Mouse (Mus musculus): ENCODE measurements around the gene Cd48.
"Not testable (repeated sequence)": the region's sequence is repeated elsewhere in the genome, so short reads cannot be mapped to it uniquely, and the experiment has no call there.

Gene Cd48

DNA sequence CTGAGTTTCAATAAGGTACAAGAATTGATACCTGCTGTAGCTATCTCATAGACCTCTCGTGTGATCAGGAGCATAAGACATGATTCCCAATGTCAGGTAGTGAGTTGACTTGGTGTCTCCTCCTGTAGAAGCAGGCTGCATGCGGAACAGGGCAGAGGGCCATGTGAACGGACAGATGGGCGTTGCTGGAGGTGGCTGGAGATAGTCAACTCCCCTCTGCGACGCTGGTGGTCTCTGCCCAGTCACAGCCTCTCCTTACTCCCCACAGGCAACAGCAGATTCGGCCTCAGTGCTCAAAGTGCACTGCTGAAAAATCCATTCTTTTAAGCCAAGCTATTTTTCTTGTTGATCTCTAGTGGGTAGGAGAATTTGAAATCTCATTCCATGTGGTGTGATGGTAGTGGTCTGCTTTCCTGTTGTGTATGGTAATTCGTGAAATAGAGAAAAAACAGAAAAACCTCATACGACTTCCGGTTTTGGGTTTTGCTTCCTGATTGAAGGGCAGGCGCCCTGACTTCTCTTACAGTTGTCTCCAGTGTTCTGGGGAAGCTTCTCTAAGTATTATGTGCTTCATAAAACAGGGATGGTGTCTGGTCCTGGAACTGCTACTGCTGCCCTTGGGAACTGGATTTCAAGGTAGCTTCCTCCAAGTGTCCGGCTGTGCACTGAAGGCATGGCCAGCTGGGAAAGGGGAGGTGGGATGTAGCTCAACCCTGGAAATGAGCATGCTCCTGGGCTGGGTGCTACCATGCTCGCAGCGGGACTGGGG lies at the start of gene Cd48:
Cd48 (plus strand) TSS at position 479 of the 769 bp plus-strand sequence.
- no peak for DNase-seq (ENCODE audit: low spot score)

- DNase-seq (ENCODE audit: low spot score) = no peak
Measured at GRCm38 (mm10) chr1:171635696-171636095, 46.1 kb upstream of the Cd48 start.

DNA sequence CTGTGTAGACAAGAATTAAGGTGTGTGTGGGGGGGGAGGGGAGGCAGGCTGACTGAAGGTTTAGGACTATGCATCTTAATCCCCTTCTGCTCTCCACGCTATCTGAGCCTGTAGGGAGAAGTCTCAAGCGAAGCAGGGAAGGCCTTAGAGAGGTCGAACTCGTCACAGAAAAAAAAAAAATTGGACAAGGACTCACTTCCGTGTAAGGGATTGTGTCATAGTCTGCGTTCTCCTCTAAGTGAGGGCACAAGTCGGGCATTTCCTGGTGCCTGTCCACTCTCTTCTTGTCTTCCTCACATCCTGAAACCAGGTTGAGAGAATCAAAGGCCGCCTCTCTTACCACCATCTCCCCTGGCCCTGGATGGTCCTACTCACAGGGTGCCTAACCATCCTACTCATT lies 44.7 kb upstream of the Cd48 start:
- DNase-seq (ENCODE audit: low spot score) = no peak

GRCm38 (mm10) chr1:171638686-171639085 lies 43.1 kb upstream of the Cd48 start:
- no peak for DNase-seq (ENCODE audit: low spot score)

- DNase-seq (ENCODE audit: low spot score) = no peak
Measured at GRCm38 (mm10) chr1:171640796-171641195, 41.0 kb upstream of the Cd48 start.

DNA sequence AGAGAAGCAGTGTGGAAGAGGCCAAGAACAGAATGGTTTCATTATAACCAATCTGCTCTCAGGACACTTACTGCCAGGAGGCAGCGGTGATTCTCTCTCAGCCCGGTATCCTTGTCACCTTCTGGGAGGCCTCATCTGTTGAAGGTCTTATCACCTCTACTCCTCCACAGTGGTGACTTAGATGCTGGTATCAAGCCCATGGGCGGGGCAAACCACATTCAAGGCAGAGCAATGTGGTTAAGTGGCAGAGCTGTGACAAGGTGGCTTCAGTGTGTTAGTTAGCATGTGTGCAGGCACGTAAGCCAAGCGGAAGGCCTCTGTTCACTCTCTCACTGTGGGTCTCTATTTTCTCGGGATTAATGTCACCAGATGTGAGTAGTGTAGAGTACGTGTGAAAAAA lies 38.2 kb upstream of the Cd48 start:
- DNase-seq (ENCODE audit: low spot score) = no peak

DNA sequence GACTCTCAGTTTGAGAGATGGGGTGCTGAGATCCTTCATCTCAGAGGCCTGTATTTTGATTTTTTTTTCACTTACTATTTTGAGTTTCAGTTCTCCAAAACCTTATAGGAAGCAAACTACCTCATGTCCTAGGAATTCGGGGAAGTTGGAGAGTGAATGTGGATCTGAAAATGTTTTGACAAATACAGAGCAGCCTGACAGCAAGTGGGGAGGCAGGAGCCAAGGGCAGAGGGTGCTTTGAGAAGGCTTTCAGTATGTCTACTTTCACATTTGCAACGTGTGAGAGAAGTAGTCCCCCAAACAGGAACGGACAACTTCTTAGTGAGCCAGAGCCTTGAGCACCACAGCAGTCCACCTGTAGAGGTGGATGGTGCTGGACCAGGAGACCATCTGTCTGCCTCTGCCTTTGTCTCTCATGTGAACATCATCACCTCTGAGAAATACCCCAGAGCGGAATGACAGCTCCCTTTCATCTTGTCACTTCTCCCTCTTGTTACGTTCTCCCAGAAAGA lies 35.3 kb upstream of the Cd48 start:
- no peak for DNase-seq (ENCODE audit: low spot score)

- DNase-seq (ENCODE audit: low spot score) = no peak
Measured at GRCm38 (mm10) chr1:171647716-171648115, 34.1 kb upstream of the Cd48 start.

GRCm38 (mm10) chr1:171648840-171649239 lies 33.0 kb upstream of the Cd48 start:
- DNase-seq (ENCODE audit: low spot score) = no peak

- DNase-seq (ENCODE audit: low spot score) = no peak
Measured at GRCm38 (mm10) chr1:171652734-171653133, 29.1 kb upstream of the Cd48 start, which contains the start of gene Slamf7. Gene Slamf7 (minus strand): TSS chr1:171653035.

DNA sequence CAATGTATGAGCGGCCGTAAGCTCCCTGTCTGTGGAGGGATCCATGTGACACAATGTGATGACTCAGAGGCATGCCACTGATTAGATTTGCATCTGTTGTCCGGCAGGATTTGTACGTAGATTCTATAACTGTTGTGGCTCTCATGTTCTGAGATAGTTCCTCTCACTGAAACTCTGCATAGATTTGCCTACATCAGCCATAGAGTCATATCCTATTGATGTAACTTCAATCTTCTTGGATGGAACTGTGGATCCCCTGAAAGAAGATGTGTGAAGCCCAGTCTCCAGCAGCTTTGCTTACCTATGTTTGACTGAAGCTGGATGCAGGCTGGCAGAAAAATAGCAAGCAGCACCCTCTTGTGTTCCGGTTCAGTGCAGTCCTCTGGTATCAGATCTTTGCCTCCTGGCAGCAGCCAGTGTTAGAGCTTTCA lies 23.2 kb upstream of the Cd48 start:
- DNase-seq (ENCODE audit: low spot score) = no peak

- DNase-seq (ENCODE audit: low spot score) = no peak
Measured at GRCm38 (mm10) chr1:171660423-171660822, 21.4 kb upstream of the Cd48 start.

DNA sequence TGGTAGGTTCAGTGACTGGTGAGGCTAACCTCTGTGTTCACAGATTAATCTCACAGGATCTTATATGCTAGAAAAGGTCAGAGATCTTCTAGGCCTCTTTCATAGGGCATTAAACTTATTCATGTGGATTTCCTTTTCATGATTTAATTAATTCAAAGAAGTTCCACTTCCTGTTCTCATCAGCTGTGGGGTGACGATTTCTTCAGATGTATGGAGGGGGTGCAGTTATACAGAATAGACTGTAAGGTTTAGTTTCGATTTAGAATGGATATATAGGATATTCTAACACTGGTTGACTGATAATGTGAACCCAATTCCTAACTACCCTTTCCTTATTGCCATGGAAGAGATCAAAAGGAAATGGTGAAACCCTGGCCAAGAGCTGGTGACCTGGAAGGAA lies 20.3 kb upstream of the Cd48 start:
- DNase-seq (ENCODE audit: low spot score) = no peak

GRCm38 (mm10) chr1:171663757-171664156 lies 18.1 kb upstream of the Cd48 start:
- no peak for DNase-seq (ENCODE audit: low spot score)

GRCm38 (mm10) chr1:171666350-171666749 lies 15.5 kb upstream of the Cd48 start:
- no peak for DNase-seq (ENCODE audit: low spot score)

DNA sequence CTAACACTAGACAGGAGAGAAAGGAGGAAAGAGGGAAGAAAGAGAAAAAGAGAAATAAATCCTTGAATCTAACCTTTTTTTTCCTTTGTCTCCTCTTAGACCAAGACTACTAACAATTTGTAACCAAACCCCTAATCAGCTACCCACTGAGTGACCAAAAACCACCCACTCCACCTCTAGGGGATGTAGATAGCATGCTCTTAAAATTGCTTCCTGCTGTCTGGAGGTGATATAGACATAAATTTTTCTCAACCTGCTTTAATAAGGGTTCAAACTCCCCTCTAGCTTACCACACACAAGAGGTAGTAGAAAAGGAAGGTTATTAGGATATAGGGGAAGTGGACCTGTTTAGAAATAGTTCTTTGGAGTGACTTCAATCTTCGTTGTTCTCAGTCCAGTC lies 14.6 kb upstream of the Cd48 start:
- no peak for DNase-seq (ENCODE audit: low spot score)

GRCm38 (mm10) chr1:171672451-171672850 lies 9.4 kb upstream of the Cd48 start:
- not testable (repeated sequence) for DNase-seq (ENCODE audit: low spot score)

DNA sequence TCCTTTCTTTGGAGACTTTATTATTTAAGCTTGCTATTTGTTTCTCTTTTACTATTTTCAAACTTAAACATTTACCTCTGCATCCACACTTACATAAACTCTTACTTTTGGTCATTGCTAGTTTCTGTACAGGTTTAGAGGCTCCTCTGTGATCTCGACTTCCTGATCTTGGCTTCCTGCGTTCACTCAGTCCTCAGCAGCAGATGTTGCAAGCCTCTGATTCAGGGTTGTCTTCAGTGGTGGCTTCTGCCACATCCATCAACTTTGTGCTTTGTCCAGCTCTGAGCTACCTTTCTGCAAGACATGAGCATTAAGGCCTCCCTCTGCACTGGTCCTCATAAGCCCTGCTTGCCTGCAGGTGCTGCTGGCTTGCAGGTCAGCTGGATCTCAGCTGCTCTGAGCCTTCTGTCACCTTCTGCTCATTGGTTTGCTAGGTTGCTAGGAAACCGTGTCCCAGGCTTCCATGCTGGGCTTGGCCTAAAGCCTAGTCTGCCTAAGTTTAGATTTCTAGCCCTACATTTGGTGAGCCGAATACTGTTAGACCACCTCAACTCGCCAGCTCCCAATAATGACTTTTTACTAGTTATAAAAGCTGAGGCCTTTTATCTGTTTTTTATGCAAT lies 8.8 kb upstream of the Cd48 start:
- no peak for DNase-seq (ENCODE audit: low spot score)

DNA sequence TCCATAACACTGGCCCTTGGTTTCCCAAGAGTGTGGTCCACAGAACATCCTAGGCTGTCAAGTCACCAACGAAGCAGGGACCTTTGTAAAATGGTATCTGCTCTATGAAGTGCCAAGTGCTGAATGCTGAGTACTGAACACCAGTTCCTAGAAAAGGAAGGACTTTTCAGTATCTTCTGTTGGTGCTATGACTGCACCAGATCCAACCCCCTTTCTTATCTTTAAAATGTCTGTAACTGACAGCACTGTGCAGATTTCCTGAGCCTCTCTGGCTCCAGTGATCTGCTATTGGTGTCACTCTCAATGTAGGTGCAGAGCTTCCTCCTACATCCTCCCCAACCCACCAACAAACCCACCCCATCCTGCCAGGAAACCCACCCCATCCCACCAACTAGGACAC lies 7.3 kb upstream of the Cd48 start:
- DNase-seq (ENCODE audit: low spot score) = no peak

DNA sequence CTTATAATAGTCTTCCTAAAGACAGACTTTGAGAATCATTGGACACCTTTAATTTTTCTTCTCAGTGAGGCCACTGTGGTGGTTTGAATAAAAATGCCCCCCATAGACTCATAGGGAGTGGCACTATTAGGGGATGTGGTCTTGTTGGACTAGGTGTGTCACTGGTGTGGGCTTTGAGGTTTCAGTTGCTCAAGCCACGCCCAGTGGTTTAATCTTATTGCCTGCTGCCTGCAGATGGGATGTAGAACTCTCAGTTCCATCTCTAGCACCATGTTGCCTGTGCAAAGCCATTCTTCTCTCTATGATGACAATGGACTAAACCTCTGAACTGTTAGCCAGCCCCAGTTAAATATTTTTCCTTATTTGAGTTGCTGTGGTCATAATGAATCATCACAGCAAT lies 4.1 kb upstream of the Cd48 start:
- no peak for DNase-seq (ENCODE audit: low spot score)

GRCm38 (mm10) chr1:171681009-171681408 lies 800 bp upstream of the Cd48 start:
- no peak for DNase-seq (ENCODE audit: low spot score)

- DNase-seq (ENCODE audit: low spot score) = no peak
Measured at GRCm38 (mm10) chr1:171684923-171685322, 3.1 kb downstream of the Cd48 start.

DNA sequence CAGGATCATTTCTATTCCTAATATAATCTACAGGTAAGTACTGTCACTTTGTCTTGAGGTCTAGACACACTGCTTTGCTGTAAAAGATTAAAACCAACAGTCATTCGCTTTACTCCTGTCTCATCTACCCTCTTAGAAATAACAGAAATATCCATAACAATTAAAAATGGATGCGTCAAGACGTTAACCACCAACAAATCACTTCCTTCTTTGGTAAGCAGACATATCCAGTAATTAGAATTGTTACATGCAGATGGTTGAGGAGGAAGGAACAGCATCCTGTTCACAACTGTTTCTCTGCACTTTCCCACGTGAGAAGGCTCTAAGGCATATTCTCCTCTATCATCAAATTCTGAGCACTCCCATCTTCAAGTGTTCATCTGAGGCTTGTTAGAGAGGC lies 5.5 kb downstream of the Cd48 start:
- no peak for DNase-seq (ENCODE audit: low spot score)

DNA sequence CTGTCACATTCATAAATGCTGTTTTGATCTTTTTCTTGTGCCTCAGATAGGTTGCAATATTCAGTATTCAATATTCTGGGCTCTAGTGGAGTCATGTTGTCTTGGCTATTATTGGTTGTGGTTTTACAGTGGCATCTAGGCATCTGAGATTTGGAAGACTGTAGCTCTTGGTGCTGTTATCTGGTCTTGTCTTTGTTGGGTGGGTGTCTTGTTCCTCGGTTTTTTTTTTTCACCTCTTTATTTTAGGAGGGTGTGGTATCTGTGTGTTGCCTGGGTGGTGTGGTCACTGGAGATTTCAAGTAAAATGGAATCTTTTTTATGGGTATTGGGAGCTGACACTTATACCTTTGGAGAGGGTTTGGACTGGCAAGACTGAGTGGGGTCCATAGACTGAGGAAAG lies 12.1 kb downstream of the Cd48 start:
- no peak for DNase-seq (ENCODE audit: low spot score)

Measured in embryo, embryonic 10.5 days (tissue).